ENCODE assay signal across 16 mouse cellular contexts in the genomic region with DNA sequence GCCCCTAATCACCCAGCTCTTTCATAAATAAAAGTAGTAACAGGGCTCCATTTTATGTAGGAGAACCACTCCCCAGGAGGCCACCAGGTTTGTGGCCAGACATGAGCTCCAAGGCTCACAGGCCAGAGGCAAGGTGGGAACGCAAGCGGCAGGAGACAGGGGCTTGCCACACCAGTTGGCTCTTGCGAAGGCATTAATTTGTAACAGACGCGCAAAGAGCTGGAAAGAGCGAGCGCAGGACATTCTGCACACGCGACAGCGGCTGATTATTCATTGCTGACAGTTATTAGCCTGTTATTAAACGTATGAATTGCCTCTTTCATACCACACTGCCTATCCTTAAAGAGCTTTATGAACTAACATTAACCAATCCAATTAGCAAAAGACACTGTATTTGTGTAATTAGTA.
DNase-seq lines count a peak whose midpoint lies in the region; ATAC-seq lines count a peak whose summit lies in the region.
"Had no signal": no experiment of that assay in that cellular context is flagged by ENCODE, and none has a peak within 500 bp of the region (broad histone marks: within the 10 kb centered on the region; RNA-seq: fewer than 3 reads in every experiment).

No protein-coding gene starts in this region.

- 0 out of 2 replicates have a peak, but pooled peaks have one; percentile 15 for ATAC-seq in kidney, embryonic 15.5 days (replicated peaks; ENCODE audit: low FRiP score)
- ATAC-seq in neural tube, embryonic 15.5 days (ENCODE audit: low FRiP score): no peak

- H3K27me3 ChIP-seq in kidney, embryonic 15.5 days: peaks cover 90% of the 10 kb centered on the region
- peaks cover 67% of the 10 kb centered on the region for H3K27me3 ChIP-seq in neural tube, embryonic 15.5 days (replicated peaks)

- 0 out of 2 replicates have a peak overlapping the region, but pooled peaks have one; percentile 27 for H3K27ac ChIP-seq in kidney, embryonic 15.5 days
- H3K27ac ChIP-seq in neural tube, embryonic 15.5 days (replicated peaks): no peak overlapping the region
- H3K27ac ChIP-seq: kidney, postnatal 0 days had no signal

- H3K4me2 ChIP-seq in kidney, embryonic 15.5 days: no peak overlapping the region
- H3K4me2 ChIP-seq in neural tube, embryonic 15.5 days: peak overlapping the region; percentile 25
- H3K4me2 ChIP-seq: liver, embryonic 11.5 days had no signal

- H3K4me3 ChIP-seq in kidney, embryonic 15.5 days (replicated peaks): no peak overlapping the region
- H3K4me3 ChIP-seq in neural tube, embryonic 15.5 days (replicated peaks): no peak overlapping the region
- H3K4me3 ChIP-seq: erythroblast, embryonic 14.5 days had no signal

- no peaks in the 10 kb centered on the region for H3K9me3 ChIP-seq in kidney, embryonic 15.5 days (replicated peaks)
- H3K9me3 ChIP-seq in neural tube, embryonic 15.5 days (replicated peaks): no peaks in the 10 kb centered on the region

- H3K9ac ChIP-seq in kidney, embryonic 15.5 days: no peak overlapping the region
- H3K9ac ChIP-seq in neural tube, embryonic 15.5 days (replicated peaks): no peak overlapping the region; the same call in 1 of the 2 replicates

- no peaks in the 10 kb centered on the region for H3K36me3 ChIP-seq in kidney, embryonic 15.5 days
- no peaks in the 10 kb centered on the region for H3K36me3 ChIP-seq in neural tube, embryonic 15.5 days

- peaks cover 48% of the 10 kb centered on the region for H3K4me1 ChIP-seq in kidney, embryonic 15.5 days
- peaks cover 45% of the 10 kb centered on the region for H3K4me1 ChIP-seq in neural tube, embryonic 15.5 days

- peak; percentile 63 for DNase-seq in embryo, embryonic 11 days
- no peak for DNase-seq in embryo, embryonic 10.5 days (ENCODE audit: low spot score)
- no peak for DNase-seq in kidney, adult 8-10 months
- DNase-seq in forelimb bud, embryonic 11.5 days (ENCODE audit: low read depth, low spot score): peak; percentile 53
- DNase-seq in adrenal gland, postnatal 10 days: no peak
- no peak for DNase-seq in cerebellum, postnatal 36 days
- DNase-seq: cerebellum, postnatal 14 days; gastrocnemius, postnatal 14 days; heart, postnatal 10 days; lung, postnatal 10 days; right cerebral cortex, postnatal 25 days had no signal

- 39% methylated on average over 11 of the region's 11 CpGs for WGBS in kidney, embryonic 15.5 days
- WGBS in neural tube, embryonic 15.5 days: 20% methylated on average over 11 of the region's 11 CpGs

Comparison
In these comparisons a context has a peak if more than half of its experiments do, and no peak if none do; other contexts are left out.
1. DNase-seq: peak in embryo, embryonic 11 days (single experiment) and forelimb bud, embryonic 11.5 days (single experiment); none in embryo, embryonic 10.5 days (single experiment), kidney, adult 8-10 months (0 of 2), adrenal gland, postnatal 10 days (single experiment) and cerebellum, postnatal 36 days (0 of 2).